Mouse (Mus musculus) stomach, embryonic 16.5 days (tissue): ENCODE results near the gene Elovl6. TPM values are rescaled to one million over a fixed set of nuclear protein-coding genes. Genes with fewer than 3 reads are reported as not detected.

Experiments used
- ATAC-seq: fragments of 200-750 bp; cut with Nextera tagmentation; 2 replicates; pipeline ENCODE4 v1.8.0; 2017; ENCODE audit warnings: moderate number of reproducible peaks, moderate TSS enrichment; ENCODE audit not compliant: insufficient read depth, low FRiP score
- H3K27ac ChIP-seq: fragments of 300-500 bp; sonication (generic); 2 replicates; pipeline ENCODE4 v1.5.1; 2014; ENCODE audit warnings: low read length
- H3K27me3 ChIP-seq: fragments of 300-500 bp; sonication (generic); 2 replicates; pipeline ENCODE4 v1.6.1; 2014; ENCODE audit warnings: low read length, control low read depth, mixed read lengths; ENCODE audit not compliant: control insufficient read depth, insufficient read depth
- H3K36me3 ChIP-seq: fragments of 300-500 bp; sonication (generic); 2 replicates; pipeline ENCODE4 v1.6.1; 2014; ENCODE audit warnings: low read length; ENCODE audit not compliant: control insufficient read depth, insufficient read depth
- H3K4me1 ChIP-seq: fragments of 300-500 bp; sonication (generic); 2 replicates; pipeline ENCODE4 v1.6.1; 2014; ENCODE audit warnings: low read length, control low read depth, mixed read lengths; ENCODE audit not compliant: control insufficient read depth, insufficient read depth
- H3K4me2 ChIP-seq: fragments of 300-500 bp; sonication (generic); 2 replicates; pipeline ENCODE4 v1.6.1; 2014; ENCODE audit warnings: low read depth, low read length, mixed read lengths
- H3K4me3 ChIP-seq: fragments of 300-500 bp; sonication (generic); replicated peaks from 2 replicates; pipeline ENCODE4 v1.5.1; 2014; ENCODE audit warnings: mild to moderate bottlenecking, low read length
- H3K9ac ChIP-seq: fragments of 300-500 bp; sonication (generic); 2 replicates; pipeline ENCODE4 v1.6.1; 2014; ENCODE audit warnings: low read length
- H3K9me3 ChIP-seq: fragments of 300-500 bp; sonication (generic); replicated peaks from 2 replicates; pipeline ENCODE4 v1.6.1; 2016; ENCODE audit warnings: low read length, control low read depth; ENCODE audit not compliant: control insufficient read depth
- WGBS: fragments of 180-500 bp; shearing (Covaris S2); extraction: QIAGEN DNeasy Blood & Tissue Kit; methylation state at CpG from one replicate; pipeline ENCODE4 v1.1.7; 2014; 5-methylcytosine and 5-hydroxymethylcytosine counted together
- polyA plus RNA-seq: library from polyadenylated mRNA; unstranded; fragments of >200 nt; fragmentation: Nextera tagmentation; extraction: Ambion mirVana; gene quantifications from 2 replicates; pipeline ENCODE4 v1.2.1, GENCODE M21; 2015

The Elovl6 gene
- polyA plus RNA-seq, 1 experiment from 2014 or later = 27.5 TPM

DNA sequence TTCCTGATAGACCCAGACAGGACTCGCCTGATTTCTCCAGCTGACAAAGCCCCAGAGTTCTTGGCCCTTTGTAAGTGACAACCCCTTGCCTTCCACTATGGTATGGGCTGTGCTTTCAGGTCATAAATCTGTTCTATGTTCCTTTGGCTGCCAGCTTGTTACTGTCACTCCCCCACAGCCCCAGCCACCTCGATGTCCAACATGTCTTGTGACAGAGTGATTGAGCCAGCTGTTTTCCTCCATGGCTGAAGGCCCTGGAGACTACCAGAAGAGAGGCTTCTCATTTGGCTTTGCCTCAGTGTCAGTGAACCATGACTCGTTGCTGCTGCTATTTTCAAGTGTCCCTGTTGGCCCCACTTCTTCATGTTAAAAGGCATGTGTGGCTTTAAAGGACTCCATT lies 113.3 kb downstream of the Elovl6 start:
- Histone ChIP-seq H3K4me3 (no peak overlapping the region), H3K4me2 (no peak overlapping the region), H3K9ac (no peak overlapping the region), H3K27me3 (no peaks in the 10 kb centered on the region), H3K36me3 (no peaks in the 10 kb centered on the region), H3K9me3 (no peaks in the 10 kb centered on the region), H3K4me1 (peaks cover 10% of the 10 kb centered on the region), H3K27ac (no peak overlapping the region)
- no peak for ATAC-seq
- WGBS = 57% methylated on average over 3 of the region's 3 CpGs

DNA sequence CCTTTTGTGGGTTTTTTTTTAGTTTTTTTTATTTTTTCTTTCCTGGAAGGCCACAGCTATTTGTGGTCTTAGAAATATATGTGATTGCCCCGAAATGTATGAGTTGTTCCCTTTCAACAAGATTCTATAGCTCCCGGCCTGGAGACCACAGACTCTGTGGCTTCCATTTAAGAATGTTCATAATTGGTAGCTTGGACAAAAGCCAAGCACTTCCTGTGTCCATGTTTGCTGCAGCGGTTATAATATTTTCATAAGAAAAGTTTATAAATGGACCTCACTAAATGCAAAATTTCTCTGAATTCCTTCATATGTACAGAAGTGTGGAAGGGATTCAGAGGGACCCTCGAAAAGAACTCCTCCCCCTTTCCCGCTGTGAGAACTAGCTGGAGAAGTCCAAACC lies 114.6 kb downstream of the Elovl6 start:
- Histone ChIP-seq H3K4me3 (no peak overlapping the region), H3K4me2 (no peak overlapping the region), H3K4me1 (peaks cover 10% of the 10 kb centered on the region), H3K36me3 (no peaks in the 10 kb centered on the region), H3K27ac (no peak overlapping the region), H3K9ac (no peak overlapping the region), H3K9me3 (no peaks in the 10 kb centered on the region), H3K27me3 (no peaks in the 10 kb centered on the region)
- 58% methylated on average over 5 of the region's 5 CpGs for WGBS
- ATAC-seq = no peak

DNA sequence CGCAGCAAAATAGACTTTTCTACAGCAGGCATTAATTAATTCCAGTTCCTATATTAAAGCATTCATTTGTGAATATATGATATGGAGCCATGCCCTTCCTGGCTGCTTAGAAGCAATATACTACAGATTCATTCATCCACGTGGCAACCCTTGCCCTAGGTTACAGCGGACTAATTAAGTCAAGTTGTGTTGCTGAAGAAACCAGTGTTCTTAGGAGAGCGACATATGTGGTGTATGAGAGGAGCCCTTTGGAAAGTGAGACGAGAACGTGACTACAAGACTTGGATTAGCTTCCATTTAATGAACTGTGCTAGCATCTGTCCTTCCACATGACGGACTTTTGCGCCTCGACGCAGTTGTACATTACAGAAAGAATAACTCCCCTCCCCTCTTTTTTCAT lies 115.2 kb downstream of the Elovl6 start:
- Histone ChIP-seq H3K4me3 (no peak overlapping the region), H3K9me3 (no peaks in the 10 kb centered on the region), H3K36me3 (no peaks in the 10 kb centered on the region), H3K27ac (no peak overlapping the region), H3K4me2 (no peak overlapping the region), H3K9ac (no peak overlapping the region), H3K4me1 (peaks cover 10% of the 10 kb centered on the region), H3K27me3 (no peaks in the 10 kb centered on the region)
- ATAC-seq = no peak
- WGBS = 89% methylated on average over 10 of the region's 10 CpGs

DNA sequence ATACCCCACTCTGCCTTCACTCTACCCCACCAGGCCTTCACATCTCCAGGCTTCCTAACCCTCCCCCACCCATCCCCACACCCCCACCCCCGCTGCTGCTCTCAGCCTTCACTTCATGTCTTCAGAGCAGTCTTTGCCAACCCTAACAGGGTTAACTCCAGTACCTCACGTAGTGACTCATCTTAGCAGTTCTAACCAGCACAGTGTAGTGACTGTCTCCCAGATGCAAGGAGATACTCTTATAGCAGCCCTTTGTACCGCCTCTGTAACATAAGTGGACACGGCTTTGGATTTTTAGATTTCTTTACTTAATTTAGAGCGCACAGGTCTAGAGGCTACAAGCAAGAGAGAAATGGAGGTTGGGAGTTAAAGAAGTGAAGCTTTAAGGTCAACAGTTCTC lies 116.4 kb downstream of the Elovl6 start:
- Histone ChIP-seq H3K4me1 (peaks cover 10% of the 10 kb centered on the region), H3K27me3 (no peaks in the 10 kb centered on the region), H3K4me2 (no peak overlapping the region), H3K27ac (no peak overlapping the region), H3K9ac (no peak overlapping the region), H3K9me3 (no peaks in the 10 kb centered on the region), H3K4me3 (no peak overlapping the region), H3K36me3 (no peaks in the 10 kb centered on the region)
- WGBS = 81% methylated on average over 5 of the region's 5 CpGs
- no peak for ATAC-seq

DNA sequence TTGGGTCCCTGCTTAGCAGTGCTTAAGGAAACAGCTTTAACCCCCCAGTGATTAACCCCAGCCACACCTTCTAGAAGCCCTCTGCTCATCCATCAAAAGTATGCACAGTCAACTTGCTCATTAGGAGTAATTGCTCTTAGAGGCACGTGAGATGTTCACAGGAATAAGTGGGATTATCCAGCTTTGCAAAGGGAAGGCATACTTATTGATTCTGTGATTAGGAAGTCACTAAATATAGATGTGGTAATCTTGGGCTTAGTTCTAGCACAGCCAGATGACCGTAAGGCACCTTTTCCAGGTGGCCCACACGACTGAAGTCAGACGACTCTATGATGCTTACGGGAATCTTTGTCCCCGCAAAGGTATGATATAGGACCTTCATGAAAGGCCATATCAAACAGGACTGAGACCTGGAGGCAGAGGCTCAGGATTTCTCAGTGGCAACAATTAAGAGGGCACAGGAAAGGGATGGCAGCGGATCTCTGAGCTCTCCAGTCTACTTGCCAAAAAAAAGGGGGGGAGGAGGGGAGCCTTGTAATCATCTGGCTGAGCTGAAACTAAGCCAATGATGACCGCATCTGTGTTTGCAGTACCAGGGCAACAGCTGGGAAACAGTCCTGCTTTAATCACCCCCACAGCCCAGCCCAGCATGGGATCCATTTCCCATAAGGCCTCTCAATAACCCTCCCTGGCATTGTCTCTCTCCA lies 117.6 kb downstream of the Elovl6 start:
- H3K27ac ChIP-seq = no peak overlapping the region
- H3K9ac ChIP-seq = no peak overlapping the region
- H3K9me3 ChIP-seq = no peaks in the 10 kb centered on the region; the same call in 1 of the 2 replicates
- H3K36me3 ChIP-seq = no peaks in the 10 kb centered on the region
- WGBS = 71% methylated on average over 8 of the region's 8 CpGs
- no peak overlapping the region for H3K4me3 ChIP-seq
- H3K27me3 ChIP-seq = no peaks in the 10 kb centered on the region
- ATAC-seq = no peak; the same call in 1 of the 2 replicates
- no peak overlapping the region for H3K4me2 ChIP-seq
- peaks cover 10% of the 10 kb centered on the region for H3K4me1 ChIP-seq

DNA sequence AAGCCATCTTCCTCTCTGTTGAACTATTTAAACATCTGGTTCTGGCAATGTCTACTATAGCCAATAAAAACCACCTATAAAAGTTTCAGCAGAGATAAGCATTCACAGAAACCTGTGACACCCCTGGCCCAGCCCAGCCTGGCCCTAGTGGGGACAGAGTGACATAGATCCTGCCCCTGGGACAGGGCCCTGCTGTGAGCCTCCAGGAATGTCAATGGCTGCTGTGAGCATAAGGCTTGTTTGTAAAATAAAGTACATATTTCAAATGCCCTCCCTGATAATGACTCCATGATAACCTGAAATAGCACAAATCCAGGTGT lies 118.1 kb downstream of the Elovl6 start:
- no peak overlapping the region for H3K4me3 ChIP-seq
- peaks cover 10% of the 10 kb centered on the region for H3K4me1 ChIP-seq
- H3K4me2 ChIP-seq = no peak overlapping the region
- H3K9ac ChIP-seq = no peak overlapping the region
- no peaks in the 10 kb centered on the region; the same call in 1 of the 2 replicates for H3K9me3 ChIP-seq
- no peak overlapping the region for H3K27ac ChIP-seq
- no peaks in the 10 kb centered on the region for H3K36me3 ChIP-seq
- H3K27me3 ChIP-seq = no peaks in the 10 kb centered on the region
- no peak; the same call in 1 of the 2 replicates for ATAC-seq

DNA sequence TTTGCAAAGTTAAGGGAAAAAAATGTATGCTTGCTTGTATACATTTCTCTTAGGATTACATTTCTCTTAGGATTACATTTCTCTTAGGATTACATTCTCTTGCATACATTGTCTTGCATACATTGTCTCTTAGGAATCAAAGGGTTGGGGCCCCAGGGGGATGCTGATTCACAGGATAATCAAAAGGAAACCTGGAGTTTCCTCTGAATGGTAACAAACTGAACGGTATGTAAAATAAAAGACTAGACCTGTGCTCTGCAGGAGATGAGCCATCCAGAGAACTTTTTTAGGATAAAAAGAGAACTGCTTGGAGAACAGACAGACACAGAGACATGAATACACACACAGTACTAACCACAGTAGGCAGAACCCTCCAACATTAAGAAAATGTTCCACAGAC lies 118.8 kb downstream of the Elovl6 start:
- H3K4me1 ChIP-seq = peaks cover 7% of the 10 kb centered on the region
- H3K36me3 ChIP-seq = no peaks in the 10 kb centered on the region
- no peaks in the 10 kb centered on the region for H3K27me3 ChIP-seq
- H3K4me2 ChIP-seq = no peak overlapping the region
- no peaks in the 10 kb centered on the region; the same call in 1 of the 2 replicates for H3K9me3 ChIP-seq
- no peak overlapping the region for H3K27ac ChIP-seq
- no peak overlapping the region for H3K4me3 ChIP-seq
- no peak for ATAC-seq
- 43% methylated on average over 1 of the region's 1 CpGs for WGBS
- no peak overlapping the region for H3K9ac ChIP-seq

DNA sequence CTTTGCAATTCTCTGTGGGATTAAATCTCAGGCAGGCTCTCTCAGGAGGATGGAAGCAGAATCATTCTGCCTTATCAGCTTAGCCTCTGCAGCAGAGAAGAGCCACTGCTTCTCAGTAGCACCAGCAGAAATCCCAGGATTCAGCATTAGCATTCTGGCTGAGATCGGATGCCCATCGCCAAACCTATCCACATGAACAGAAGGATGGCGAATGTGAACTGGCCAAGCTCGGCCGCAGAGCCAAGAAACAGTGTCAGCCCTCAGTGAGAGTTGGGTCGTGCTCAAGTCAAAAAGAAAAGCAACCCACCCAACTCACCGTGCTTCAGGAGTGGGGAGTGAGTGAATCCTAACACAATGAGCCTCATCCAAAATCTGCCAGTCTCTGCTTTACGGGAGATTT lies 119.6 kb downstream of the Elovl6 start:
- no peak overlapping the region for H3K4me2 ChIP-seq
- no peak overlapping the region for H3K4me3 ChIP-seq
- no peaks in the 10 kb centered on the region for H3K27me3 ChIP-seq
- 90% methylated on average over 8 of the region's 8 CpGs for WGBS
- no peak for ATAC-seq
- no peak overlapping the region for H3K27ac ChIP-seq
- no peak overlapping the region for H3K9ac ChIP-seq
- H3K9me3 ChIP-seq = no peaks in the 10 kb centered on the region; the same call in 1 of the 2 replicates
- peaks cover 7% of the 10 kb centered on the region for H3K4me1 ChIP-seq
- no peaks in the 10 kb centered on the region for H3K36me3 ChIP-seq

DNA sequence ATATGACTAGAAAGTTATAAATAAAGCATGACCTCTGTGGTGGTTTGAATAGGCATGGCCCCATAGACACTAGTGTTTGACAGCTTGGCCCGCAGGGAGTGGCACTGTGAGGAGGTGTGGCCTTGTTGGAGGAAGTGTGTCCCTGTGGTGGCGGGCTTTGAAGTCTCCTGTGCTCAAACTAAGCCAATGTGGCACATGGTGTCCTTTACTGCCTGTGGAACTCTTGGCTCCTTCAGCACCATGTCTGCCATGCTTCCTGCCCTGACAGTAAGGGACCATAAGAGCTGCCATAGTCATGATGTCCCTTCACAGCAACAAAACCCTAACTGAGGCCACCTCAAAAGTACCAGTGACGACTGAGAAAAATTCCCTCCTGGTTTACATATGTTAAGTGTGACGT lies 120.3 kb downstream of the Elovl6 start:
- no peaks in the 10 kb centered on the region for H3K27me3 ChIP-seq
- 81% methylated on average over 4 of the region's 4 CpGs for WGBS
- no peaks in the 10 kb centered on the region for H3K36me3 ChIP-seq
- H3K4me1 ChIP-seq = peaks cover 7% of the 10 kb centered on the region
- H3K27ac ChIP-seq = no peak overlapping the region
- ATAC-seq = no peak
- H3K4me2 ChIP-seq = no peak overlapping the region
- H3K9ac ChIP-seq = no peak overlapping the region
- H3K4me3 ChIP-seq = no peak overlapping the region
- H3K9me3 ChIP-seq = no peaks in the 10 kb centered on the region; the same call in 1 of the 2 replicates
